Comparison of ENCODE assay signal across 12 mouse cellular contexts in genomic region chr8:12779541-12779940, GRCm38 (mm10). TPM values are rescaled to one million over a fixed set of nuclear protein-coding genes. Genes with fewer than 3 reads are reported as not detected.
DNase-seq lines count a peak whose midpoint lies in the region; ATAC-seq lines count a peak whose summit lies in the region.
"Had no signal": no experiment of that assay in that cellular context is flagged by ENCODE, and none has a peak within 500 bp of the region (broad histone marks: within the 10 kb centered on the region; RNA-seq: fewer than 3 reads in every experiment).

No protein-coding gene starts in this region.

- H3K4me2 ChIP-seq in intestine, embryonic 15.5 days (replicated peaks): no peak overlapping the region
- no peak overlapping the region for H3K4me2 ChIP-seq in midbrain, embryonic 15.5 days
- H3K4me2 ChIP-seq: forebrain, embryonic 12.5 days had no signal

- DNase-seq in urinary bladder, postnatal 36 days (ENCODE audit: low spot score in 2 of 2): peak; percentile 47 to 59
- DNase-seq in urinary bladder, postnatal 10 days (ENCODE audit: low spot score): no peak
- DNase-seq in adrenal gland, postnatal 36 days: peak; percentile 56 to 66
- DNase-seq in left cerebral cortex, adult 9 months (ENCODE audit: low spot score in 2 of 2): no peak
- no peak for DNase-seq in frontal cortex, postnatal 36 days (ENCODE audit: low spot score in 2 of 2)
- DNase-seq: cerebellum, adult 18-20 months; kidney, adult 18-20 months; thymus, postnatal 25 days had no signal

- no peaks in the 10 kb centered on the region for H3K9me3 ChIP-seq in intestine, embryonic 15.5 days
- H3K9me3 ChIP-seq in midbrain, embryonic 15.5 days: no peaks in the 10 kb centered on the region
- H3K9me3 ChIP-seq: forebrain, embryonic 12.5 days; G1E had no signal

- peaks cover 23% of the 10 kb centered on the region for H3K4me1 ChIP-seq in intestine, embryonic 15.5 days (replicated peaks)
- H3K4me1 ChIP-seq in midbrain, embryonic 15.5 days: no peaks in the 10 kb centered on the region; the same call in 1 of the 2 replicates

- H3K36me3 ChIP-seq in intestine, embryonic 15.5 days: 0 out of 2 replicates have a peak, but pooled peaks cover 2% of the 10 kb centered on the region
- H3K36me3 ChIP-seq in midbrain, embryonic 15.5 days (replicated peaks): no peaks in the 10 kb centered on the region
- H3K36me3 ChIP-seq: G1E had no signal

- no peaks in the 10 kb centered on the region for H3K27me3 ChIP-seq in intestine, embryonic 15.5 days (replicated peaks)
- H3K27me3 ChIP-seq in midbrain, embryonic 15.5 days (replicated peaks): no peaks in the 10 kb centered on the region
- H3K27me3 ChIP-seq: forebrain, embryonic 12.5 days had no signal

- H3K4me3 ChIP-seq in intestine, embryonic 15.5 days (replicated peaks): no peak overlapping the region
- no peak overlapping the region for H3K4me3 ChIP-seq in midbrain, embryonic 15.5 days
- H3K4me3 ChIP-seq: forebrain, embryonic 12.5 days had no signal

- no peak overlapping the region for H3K9ac ChIP-seq in intestine, embryonic 15.5 days
- H3K9ac ChIP-seq in midbrain, embryonic 15.5 days: no peak overlapping the region
- H3K9ac ChIP-seq: forebrain, embryonic 12.5 days had no signal

- 0 out of 2 replicates have a peak, but pooled peaks have one; percentile 45 for ATAC-seq in intestine, embryonic 15.5 days
- no peak for ATAC-seq in midbrain, embryonic 15.5 days (replicated peaks)

- 49% methylated on average over 4 of the region's 4 CpGs for WGBS in intestine, embryonic 15.5 days
- 89% methylated on average over 4 of the region's 4 CpGs for WGBS in midbrain, embryonic 15.5 days

- no peak overlapping the region for H3K27ac ChIP-seq in intestine, embryonic 15.5 days
- no peak overlapping the region for H3K27ac ChIP-seq in midbrain, embryonic 15.5 days
- H3K27ac ChIP-seq: forebrain, embryonic 12.5 days had no signal

RNA-seq across cellular contexts. Expression of gene Atp11a, which starts 22.7 kb away (rescaled TPM):
- total RNA-seq in adrenal gland, postnatal 36 days (2021): 100 to 1,000 TPM; 121 to 149 TPM
- polyA plus RNA-seq in intestine, embryonic 15.5 days (2015; fragmentation: Nextera tagmentation; extraction: Ambion mirVana): 15.9 and 18.6 TPM in 2 replicates
- polyA plus RNA-seq in midbrain, embryonic 15.5 days (2015; fragmentation: Nextera tagmentation; extraction: Ambion mirVana): 14.7 and 17.5 TPM in 2 replicates
- polyA plus RNA-seq: G1E had no signal

Comparison
In these comparisons a context has a peak if more than half of its experiments do, and no peak if none do; other contexts are left out.
1. DNase-seq: peak in urinary bladder, postnatal 36 days (2 of 2) and adrenal gland, postnatal 36 days (2 of 2); none in urinary bladder, postnatal 10 days (single experiment), left cerebral cortex, adult 9 months (0 of 2) and frontal cortex, postnatal 36 days (0 of 2).